Mouse (Mus musculus) telencephalon, adult 2 months (tissue): ENCODE results near the gene Sdk1.

Experiments
- DNase-seq: peaks from one replicate; pipeline ENCODE4 v3.0.0-alpha.2; 2011; ENCODE audit warnings: low read depth, low spot score

The Sdk1 gene

GRCm38 (mm10) chr5:141764111-141764510, 522.8 kb downstream of the Sdk1 start:
- DNase-seq, result no peak

GRCm38 (mm10) chr5:141768761-141769515, 527.6 kb downstream of the Sdk1 start:
- DNase-seq, result no peak

GRCm38 (mm10) chr5:141771516-141771915, 530.2 kb downstream of the Sdk1 start:
- DNase-seq, result no peak

- no peak for DNase-seq
Observed at GRCm38 (mm10) chr5:141778231-141778630, 536.9 kb downstream of the Sdk1 start.

GRCm38 (mm10) chr5:141781142-141781541, 539.9 kb downstream of the Sdk1 start:
- DNase-seq, result no peak

- DNase-seq, result no peak
Observed at GRCm38 (mm10) chr5:141782330-141782729, 541.0 kb downstream of the Sdk1 start.

- DNase-seq, result no peak
Observed at GRCm38 (mm10) chr5:141783516-141783915, 542.2 kb downstream of the Sdk1 start.

- no peak for DNase-seq
Observed at GRCm38 (mm10) chr5:141793926-141794325, 552.6 kb downstream of the Sdk1 start.

- DNase-seq, result no peak
Observed at GRCm38 (mm10) chr5:141823823-141824330, 582.6 kb downstream of the Sdk1 start.

- no peak for DNase-seq
Observed at GRCm38 (mm10) chr5:141824739-141825379, 583.6 kb downstream of the Sdk1 start.

GRCm38 (mm10) chr5:141835566-141835965, 594.3 kb downstream of the Sdk1 start:
- no peak for DNase-seq

GRCm38 (mm10) chr5:141836892-141837455, 595.7 kb downstream of the Sdk1 start:
- DNase-seq, result no peak

GRCm38 (mm10) chr5:141844701-141845100, 603.4 kb downstream of the Sdk1 start:
- DNase-seq, result no peak

GRCm38 (mm10) chr5:141847686-141848085, 606.4 kb downstream of the Sdk1 start:
- DNase-seq, result no peak

- no peak for DNase-seq
Observed at GRCm38 (mm10) chr5:141852175-141852574, 610.9 kb downstream of the Sdk1 start.

- no peak for DNase-seq
Observed at GRCm38 (mm10) chr5:141856447-141856846, 615.2 kb downstream of the Sdk1 start.

- DNase-seq, result no peak
Observed at GRCm38 (mm10) chr5:141857781-141858180, 616.5 kb downstream of the Sdk1 start.

- peak; percentile 19 for DNase-seq
Observed at GRCm38 (mm10) chr5:141858406-141859160, 617.3 kb downstream of the Sdk1 start.

- no peak for DNase-seq
Observed at GRCm38 (mm10) chr5:141866042-141866441, 624.8 kb downstream of the Sdk1 start.

GRCm38 (mm10) chr5:141873751-141874150, 632.5 kb downstream of the Sdk1 start:
- no peak for DNase-seq

- DNase-seq, result no peak
Observed at GRCm38 (mm10) chr5:141880661-141881060, 639.4 kb downstream of the Sdk1 start.

GRCm38 (mm10) chr5:141884111-141884647, 642.9 kb downstream of the Sdk1 start:
- no peak for DNase-seq
